Mouse (Mus musculus) hindbrain, embryonic 15.5 days (tissue): ENCODE measurements around the gene Tmem132d. TPM values are rescaled to one million over a fixed set of nuclear protein-coding genes. Genes with fewer than 3 reads are reported as not detected.
"Not testable (repeated sequence)": the region's sequence is repeated elsewhere in the genome, so short reads cannot be mapped to it uniquely, and the experiment has no call there.

Source experiments
- ATAC-seq: fragments of 200-750 bp; cut with Nextera tagmentation; 2 replicates; pipeline ENCODE4 v1.8.0; 2017; ENCODE audit warnings: low read depth, moderate number of reproducible peaks, moderate TSS enrichment; ENCODE audit not compliant: low FRiP score
- H3K27ac ChIP-seq: fragments of 300-500 bp; sonication (generic); replicated peaks from 2 replicates; pipeline ENCODE4 v1.5.1; 2015; ENCODE audit warnings: mild to moderate bottlenecking, inconsistent platforms
- H3K27me3 ChIP-seq: fragments of 300-500 bp; sonication (generic); 2 replicates; pipeline ENCODE4 v1.6.1; 2015; ENCODE audit warnings: control low read depth, inconsistent platforms
- H3K36me3 ChIP-seq: fragments of 300-500 bp; sonication (generic); 2 replicates; pipeline ENCODE4 v1.6.1; 2015; ENCODE audit warnings: control low read depth, inconsistent platforms
- H3K4me1 ChIP-seq: fragments of 300-500 bp; sonication (generic); replicated peaks from 2 replicates; pipeline ENCODE4 v1.6.1; 2015; ENCODE audit warnings: control low read depth, inconsistent platforms
- H3K4me2 ChIP-seq: fragments of 300-500 bp; sonication (generic); 2 replicates; pipeline ENCODE4 v1.6.1; 2015; ENCODE audit warnings: moderate library complexity, mild to moderate bottlenecking, inconsistent platforms
- H3K4me3 ChIP-seq: fragments of 300-500 bp; sonication (generic); 2 replicates; pipeline ENCODE4 v1.5.1; 2015; ENCODE audit warnings: mild to moderate bottlenecking, inconsistent platforms
- H3K9ac ChIP-seq: fragments of 300-500 bp; sonication (generic); 2 replicates; pipeline ENCODE4 v1.6.1; 2015; ENCODE audit warnings: inconsistent platforms
- H3K9me3 ChIP-seq: fragments of 300-500 bp; sonication (generic); 2 replicates; pipeline ENCODE4 v1.6.1; 2016; ENCODE audit warnings: control low read depth, inconsistent platforms
- WGBS: fragments of 180-500 bp; shearing (Covaris S2); methylation state at CpG from one replicate; pipeline ENCODE4 v1.1.7; 2015; 5-methylcytosine and 5-hydroxymethylcytosine counted together
- polyA plus RNA-seq: library from polyadenylated mRNA; unstranded; fragments of >200 nt; fragmentation: Nextera tagmentation; extraction: Ambion mirVana; gene quantifications from 2 replicates; pipeline ENCODE4 v1.2.1, GENCODE M21; 2015

Gene Tmem132d
- polyA plus RNA-seq, 1 experiment from 2014 or later, result 6.3 TPM

GRCm38 (mm10) chr5:127952800-127953199 lies 480.1 kb downstream of the Tmem132d start:
- H3K9me3 ChIP-seq, result no peaks in the 10 kb centered on the region
- H3K4me2 ChIP-seq, result no peak overlapping the region
- peaks cover 7% of the 10 kb centered on the region for H3K4me1 ChIP-seq
- no peak overlapping the region for H3K9ac ChIP-seq
- ATAC-seq, result no peak
- H3K27ac ChIP-seq, result no peak overlapping the region
- H3K36me3 ChIP-seq, result no peaks in the 10 kb centered on the region
- no peaks in the 10 kb centered on the region for H3K27me3 ChIP-seq
- 82% methylated on average over 6 of the region's 6 CpGs for whole genome bisulfite sequencing
- no peak overlapping the region for H3K4me3 ChIP-seq

GRCm38 (mm10) chr5:127950574-127950973 lies 482.3 kb downstream of the Tmem132d start:
- ATAC-seq, result no peak
- no peak overlapping the region for H3K4me2 ChIP-seq
- no peak overlapping the region for H3K27ac ChIP-seq
- no peak overlapping the region for H3K9ac ChIP-seq
- 63% methylated on average over 4 of the region's 4 CpGs for WGBS
- H3K9me3 ChIP-seq, result no peaks in the 10 kb centered on the region
- H3K36me3 ChIP-seq, result no peaks in the 10 kb centered on the region
- H3K4me1 ChIP-seq, result peaks cover 7% of the 10 kb centered on the region
- no peaks in the 10 kb centered on the region for H3K27me3 ChIP-seq
- H3K4me3 ChIP-seq, result no peak overlapping the region

- no peak overlapping the region for H3K27ac ChIP-seq
- 37% methylated on average over 8 of the region's 8 CpGs for WGBS
These were observed 485.6 kb downstream of the Tmem132d start for GRCm38 (mm10) chr5:127947275-127947674.

GRCm38 (mm10) chr5:127942171-127942570 lies 490.7 kb downstream of the Tmem132d start:
- not testable (repeated sequence) for H3K9ac ChIP-seq, ATAC-seq, H3K36me3 ChIP-seq, H3K27me3 ChIP-seq, H3K4me2 ChIP-seq, H3K4me3 ChIP-seq, H3K4me1 ChIP-seq, H3K27ac ChIP-seq, H3K9me3 ChIP-seq
- 90% methylated on average over 3 of the region's 3 CpGs for WGBS

More at GRCm38 (mm10) chr5:127947275-127947674, 485.6 kb downstream of the Tmem132d start:
- H3K4me2 ChIP-seq, result no peak overlapping the region
- H3K4me1 ChIP-seq, result peaks cover 2% of the 10 kb centered on the region
- no peak for ATAC-seq
- no peaks in the 10 kb centered on the region for H3K27me3 ChIP-seq
- no peak overlapping the region for H3K4me3 ChIP-seq
- H3K9ac ChIP-seq, result no peak overlapping the region
- no peaks in the 10 kb centered on the region for H3K36me3 ChIP-seq
- H3K9me3 ChIP-seq, result no peaks in the 10 kb centered on the region

DNA sequence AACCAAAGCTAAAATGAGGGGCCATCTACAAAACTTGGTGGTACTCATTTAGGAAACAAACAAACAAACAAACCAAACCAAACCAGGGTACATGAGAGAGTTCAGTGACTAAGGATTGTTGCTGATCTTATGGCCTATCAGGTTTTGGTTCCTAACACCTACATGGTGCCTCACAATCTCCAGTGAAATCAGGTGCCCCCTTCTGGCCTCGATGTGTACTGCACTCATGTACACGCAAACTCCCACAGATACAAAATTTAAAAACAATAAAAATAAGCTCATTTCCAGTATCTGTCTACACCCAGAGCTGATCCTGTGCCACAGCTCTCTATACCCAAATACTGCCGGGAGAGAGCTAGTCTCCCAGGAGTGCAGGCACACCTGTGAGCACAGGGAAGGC lies 495.0 kb downstream of the Tmem132d start:
- Histone ChIP-seq H3K36me3 (no peaks in the 10 kb centered on the region), H3K4me2 (no peak overlapping the region), H3K4me1 (no peaks in the 10 kb centered on the region), H3K27me3 (no peaks in the 10 kb centered on the region), H3K9ac (no peak overlapping the region), H3K4me3 (no peak overlapping the region), H3K27ac (no peak overlapping the region), H3K9me3 (no peaks in the 10 kb centered on the region)
- no peak for ATAC-seq
- WGBS, result 72% methylated on average over 3 of the region's 3 CpGs

GRCm38 (mm10) chr5:127929687-127930086 lies 503.2 kb downstream of the Tmem132d start:
- Histone ChIP-seq H3K9ac (no peak overlapping the region), H3K27me3 (peaks cover 3% of the 10 kb centered on the region; the same call in 1 of the 2 replicates), H3K4me1 (no peaks in the 10 kb centered on the region), H3K27ac (no peak overlapping the region), H3K4me2 (no peak overlapping the region), H3K4me3 (no peak overlapping the region), H3K9me3 (no peaks in the 10 kb centered on the region), H3K36me3 (no peaks in the 10 kb centered on the region)
- WGBS, result 52% methylated on average over 14 of the region's 14 CpGs
- no peak for ATAC-seq

DNA sequence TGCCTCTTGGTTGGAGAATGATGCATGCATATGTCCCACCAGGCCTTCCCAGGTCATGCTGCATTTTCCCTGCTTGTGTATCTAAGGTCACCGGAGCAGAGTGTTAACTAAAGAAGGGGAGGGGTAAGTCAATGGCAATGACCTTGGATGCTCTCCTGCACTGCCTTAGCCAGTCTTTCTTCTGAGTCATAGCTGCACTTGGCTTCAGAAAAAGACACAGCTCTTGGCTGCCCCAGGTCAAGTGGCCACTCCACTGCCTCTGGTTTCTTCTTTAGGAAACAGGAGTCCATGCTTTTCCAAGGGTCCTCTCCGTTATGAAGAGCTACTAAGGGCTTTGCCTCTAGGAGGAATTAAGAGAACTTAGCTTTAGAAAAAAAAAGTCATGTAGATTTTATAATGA lies 506.2 kb downstream of the Tmem132d start:
- WGBS, result 80% methylated on average over 2 of the region's 2 CpGs
- Histone ChIP-seq H3K27ac (no peak overlapping the region), H3K9me3 (no peaks in the 10 kb centered on the region)

DNA sequence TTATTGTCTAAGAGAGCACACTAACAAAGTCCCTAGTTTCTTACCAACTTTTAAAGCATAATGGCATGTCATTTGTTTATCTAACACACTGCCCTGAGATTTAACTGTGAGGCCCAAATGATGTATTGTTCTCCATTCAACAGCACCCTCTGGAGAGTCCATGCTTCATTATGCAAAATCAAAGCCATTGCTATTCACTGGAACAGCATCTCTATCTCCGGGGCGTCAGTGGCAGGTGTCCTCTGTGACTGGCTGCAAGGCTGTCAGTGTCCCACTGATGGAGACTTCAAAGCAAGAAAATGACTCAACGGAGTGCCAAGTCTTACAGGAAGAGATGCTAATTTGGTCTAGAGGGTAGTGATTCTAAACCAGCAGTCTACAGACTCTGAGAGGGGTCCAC lies 508.8 kb downstream of the Tmem132d start:
- Histone ChIP-seq H3K9ac (no peak overlapping the region), H3K27ac (no peak overlapping the region), H3K27me3 (peaks cover 3% of the 10 kb centered on the region; the same call in 1 of the 2 replicates), H3K36me3 (no peaks in the 10 kb centered on the region), H3K9me3 (no peaks in the 10 kb centered on the region), H3K4me2 (no peak overlapping the region), H3K4me3 (no peak overlapping the region), H3K4me1 (peaks cover 16% of the 10 kb centered on the region)
- ATAC-seq, result no peak
- 2% methylated on average over 3 of the region's 3 CpGs for WGBS

More for the DNA sequence above, 506.2 kb downstream of the Tmem132d start:
- Histone ChIP-seq H3K9ac (no peak overlapping the region), H3K27me3 (peaks cover 3% of the 10 kb centered on the region; the same call in 1 of the 2 replicates), H3K4me2 (no peak overlapping the region), H3K36me3 (no peaks in the 10 kb centered on the region), H3K4me1 (peaks cover 15% of the 10 kb centered on the region), H3K4me3 (no peak overlapping the region)
- ATAC-seq, result no peak

- no peak for ATAC-seq
- no peak overlapping the region for H3K27ac ChIP-seq
- H3K9me3 ChIP-seq, result no peaks in the 10 kb centered on the region
- no peak overlapping the region for H3K9ac ChIP-seq
- H3K4me3 ChIP-seq, result no peak overlapping the region
- no peaks in the 10 kb centered on the region for H3K36me3 ChIP-seq
- no peak overlapping the region for H3K4me2 ChIP-seq
- no peaks in the 10 kb centered on the region for H3K27me3 ChIP-seq
- WGBS, result 50% methylated on average over 1 of the region's 1 CpGs
- peaks cover 13% of the 10 kb centered on the region for H3K4me1 ChIP-seq
These were observed 513.7 kb downstream of the Tmem132d start for GRCm38 (mm10) chr5:127919171-127919570.

GRCm38 (mm10) chr5:127918376-127918775 lies 514.5 kb downstream of the Tmem132d start:
- 74% methylated on average over 3 of the region's 3 CpGs for WGBS
- Histone ChIP-seq H3K36me3 (no peaks in the 10 kb centered on the region), H3K27me3 (no peaks in the 10 kb centered on the region), H3K4me3 (no peak overlapping the region), H3K27ac (no peak overlapping the region), H3K9me3 (no peaks in the 10 kb centered on the region), H3K4me1 (peaks cover 5% of the 10 kb centered on the region; the same call in 1 of the 2 replicates), H3K4me2 (no peak overlapping the region), H3K9ac (no peak overlapping the region)
- no peak for ATAC-seq

DNA sequence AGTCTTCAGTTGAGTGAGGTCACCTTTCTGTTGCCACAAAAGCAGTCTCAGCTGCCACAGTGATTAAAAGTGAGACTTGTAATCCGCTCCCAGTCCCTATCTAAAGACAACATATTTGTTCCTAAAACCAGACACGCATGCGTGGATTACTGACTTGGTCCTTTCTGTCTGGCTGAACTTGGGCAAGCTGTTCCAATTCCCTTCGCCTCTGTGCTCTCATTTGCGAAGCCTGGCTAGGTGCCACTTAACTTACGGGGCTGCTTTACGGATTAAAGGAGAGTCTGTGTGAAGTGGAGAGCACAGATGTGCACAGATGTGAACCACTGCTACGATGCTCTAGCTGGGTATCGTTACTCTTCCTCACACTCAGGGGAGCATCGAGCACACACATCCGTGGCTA lies 518.7 kb downstream of the Tmem132d start:
- no peak overlapping the region for H3K27ac ChIP-seq
- no peaks in the 10 kb centered on the region for H3K9me3 ChIP-seq
- H3K4me3 ChIP-seq, result no peak overlapping the region
- H3K4me2 ChIP-seq, result no peak overlapping the region
- no peak overlapping the region for H3K9ac ChIP-seq
- H3K27me3 ChIP-seq, result no peaks in the 10 kb centered on the region
- 0 out of 2 replicates have a peak, but pooled peaks cover 2% of the 10 kb centered on the region for H3K4me1 ChIP-seq
- ATAC-seq, result no peak
- WGBS, result 79% methylated on average over 11 of the region's 11 CpGs
- H3K36me3 ChIP-seq, result no peaks in the 10 kb centered on the region

- no peaks in the 10 kb centered on the region for H3K4me1 ChIP-seq
- no peak overlapping the region for H3K9ac ChIP-seq
- no peak for ATAC-seq
- H3K4me3 ChIP-seq, result no peak overlapping the region
- H3K36me3 ChIP-seq, result no peaks in the 10 kb centered on the region
- H3K27me3 ChIP-seq, result no peaks in the 10 kb centered on the region
- H3K4me2 ChIP-seq, result no peak overlapping the region
- 69% methylated on average over 3 of the region's 3 CpGs for WGBS
- H3K27ac ChIP-seq, result no peak overlapping the region
- no peaks in the 10 kb centered on the region for H3K9me3 ChIP-seq
These were observed 521.3 kb downstream of the Tmem132d start for GRCm38 (mm10) chr5:127911603-127912002.

DNA sequence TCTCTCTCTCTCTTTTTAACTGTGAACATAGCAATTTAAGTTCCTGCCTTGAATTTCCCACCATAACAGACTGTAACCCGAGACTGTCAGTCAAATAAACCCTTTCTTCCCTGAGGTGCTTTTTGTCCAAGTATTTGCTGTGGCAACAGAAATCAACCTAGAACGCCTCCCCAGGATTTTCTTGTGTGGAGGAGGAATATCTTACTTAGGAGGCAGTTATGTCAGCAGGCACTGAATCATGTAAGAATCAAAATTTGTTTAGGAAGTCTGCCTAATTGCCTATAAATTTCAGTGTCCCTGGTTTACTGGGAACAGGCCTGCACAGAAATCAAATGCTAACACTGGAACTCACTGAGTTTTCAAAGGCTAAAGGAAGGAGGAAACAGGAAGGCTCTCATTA lies 522.5 kb downstream of the Tmem132d start:
- WGBS, result 54% methylated on average over 2 of the region's 2 CpGs

More for the DNA sequence above, 522.5 kb downstream of the Tmem132d start:
- Histone ChIP-seq H3K4me2 (no peak overlapping the region), H3K27ac (no peak overlapping the region), H3K27me3 (no peaks in the 10 kb centered on the region), H3K4me1 (no peaks in the 10 kb centered on the region), H3K36me3 (no peaks in the 10 kb centered on the region), H3K4me3 (no peak overlapping the region), H3K9me3 (no peaks in the 10 kb centered on the region), H3K9ac (no peak overlapping the region)
- no peak for ATAC-seq
